Mouse (Mus musculus) cerebellum, adult 11-12 months (tissue): Measurements from ENCODE around the gene Szt2.

Experiments used
- DNase-seq: peaks from one replicate; pipeline ENCODE4 v3.0.0; 2022

Gene Szt2

GRCm38 (mm10) chr4:118356738-118357137 lies 52.3 kb downstream of the Szt2 start:
- no peak for DNase-seq

- DNase-seq: no peak
Measured at GRCm38 (mm10) chr4:118354289-118354688, 54.8 kb downstream of the Szt2 start.

GRCm38 (mm10) chr4:118353689-118354088 lies 55.4 kb downstream of the Szt2 start:
- DNase-seq: no peak

- DNase-seq: no peak
Measured at GRCm38 (mm10) chr4:118351828-118352227, 57.2 kb downstream of the Szt2 start.

GRCm38 (mm10) chr4:118350864-118351263 lies 58.2 kb downstream of the Szt2 start:
- no peak for DNase-seq

- no peak for DNase-seq
Measured at GRCm38 (mm10) chr4:118347529-118348309, 61.4 kb downstream of the Szt2 start.

GRCm38 (mm10) chr4:118341447-118341846 lies 67.6 kb downstream of the Szt2 start:
- DNase-seq: no peak

- DNase-seq: no peak
Measured at GRCm38 (mm10) chr4:118336658-118337057, 72.4 kb downstream of the Szt2 start.

GRCm38 (mm10) chr4:118335991-118336390 lies 73.1 kb downstream of the Szt2 start:
- no peak for DNase-seq

- DNase-seq: no peak
Measured at GRCm38 (mm10) chr4:118331777-118332176, 77.3 kb downstream of the Szt2 start.

- DNase-seq: no peak
Measured at GRCm38 (mm10) chr4:118326476-118326875, 82.6 kb downstream of the Szt2 start.

- no peak for DNase-seq
Measured at GRCm38 (mm10) chr4:118320636-118321035, 88.4 kb downstream of the Szt2 start.

- no peak for DNase-seq
Measured at GRCm38 (mm10) chr4:118319706-118320344, 89.2 kb downstream of the Szt2 start.

GRCm38 (mm10) chr4:118316662-118317061 lies 92.4 kb downstream of the Szt2 start:
- DNase-seq: no peak

GRCm38 (mm10) chr4:118315286-118315685 lies 93.8 kb downstream of the Szt2 start:
- no peak for DNase-seq
